Mouse (Mus musculus): ENCODE results near the gene Dnajc24. TPM values are rescaled to one million over a fixed set of nuclear protein-coding genes. Genes with fewer than 3 reads are reported as not detected.

Dnajc24 gene
- 23.3 and 25.2 TPM in 2 replicates for polyA plus RNA-seq (2014; fragmentation: Nextera tagmentation; extraction: Ambion mirVana)

DNA sequence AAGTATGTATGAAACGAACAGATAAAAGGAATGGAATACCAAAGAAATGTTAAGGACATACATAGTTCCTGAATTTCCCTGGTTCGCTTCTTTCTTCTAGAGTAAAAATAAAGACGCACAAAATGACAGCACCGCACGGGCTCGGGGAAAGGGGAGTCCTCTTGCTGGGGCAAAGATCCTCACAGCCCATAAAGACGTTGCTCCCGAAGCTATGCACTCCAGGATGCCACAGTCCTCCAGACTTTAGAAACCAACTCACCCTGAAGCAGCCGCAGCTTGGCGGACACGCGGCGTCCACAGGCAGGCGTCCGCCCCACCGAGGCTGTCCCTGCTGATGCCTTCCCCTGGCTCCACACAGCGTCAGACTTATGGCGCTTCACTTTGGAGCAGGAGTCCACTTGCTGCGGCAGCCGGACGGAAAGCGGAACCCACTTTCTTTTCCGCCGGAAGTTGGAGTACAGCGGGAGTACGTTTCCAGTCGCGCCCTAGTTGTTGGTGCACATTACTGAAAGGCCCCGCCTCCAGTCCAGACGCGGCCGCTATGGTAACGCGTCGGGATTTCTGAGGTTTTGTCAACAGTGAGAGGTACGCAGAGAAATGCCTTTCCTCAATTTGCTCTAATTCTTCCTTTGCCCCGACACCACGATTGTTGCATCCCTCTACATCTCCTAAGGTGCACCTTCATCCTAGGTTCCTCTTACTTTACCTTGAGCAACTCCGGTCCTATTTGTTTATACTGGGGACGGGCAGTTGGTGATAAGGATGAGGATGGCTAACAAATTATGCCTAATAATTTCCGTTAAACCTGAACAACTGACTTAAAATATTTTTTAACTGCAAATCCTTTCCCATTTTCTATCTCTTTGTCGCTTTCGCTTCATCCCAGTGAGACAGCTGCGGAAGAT, at the start of gene Dnajc24:
TSS of gene Dnajc24 (minus strand) at position 715 of the 905 bp plus-strand sequence.
- Histone ChIP-seq H3K4me1 (replicated peaks; ENCODE audit: control insufficient read depth, insufficient read depth, low read length) (peaks cover 11% of the 10 kb centered on the region), H3K9ac (peak within 1 kb of the TSS; percentile 83), H3K36me3 (replicated peaks; ENCODE audit: control insufficient read depth, insufficient read depth) (no peaks in the 10 kb centered on the region; the same call in 1 of the 2 replicates), H3K4me3 (replicated peaks; ENCODE audit: low read length) (peak within 1 kb of the TSS; percentile 71), H3K27ac (peak within 1 kb of the TSS; percentile 68), H3K9me3 (ENCODE audit: control insufficient read depth, low read length) (no peaks in the 10 kb centered on the region), H3K27me3 (ENCODE audit: control insufficient read depth, insufficient read depth, low read length) (peaks cover 2% of the 10 kb centered on the region; the same call in 1 of the 2 replicates), H3K4me2 (replicated peaks) (peak within 1 kb of the TSS; percentile 58)
- peak; percentile 98 for ATAC-seq (ENCODE audit: low FRiP score)
- DNase-seq (ENCODE audit: low spot score), result peak; percentile 95
- WGBS, result 3% methylated on average over 44 of the region's 44 CpGs

DNA sequence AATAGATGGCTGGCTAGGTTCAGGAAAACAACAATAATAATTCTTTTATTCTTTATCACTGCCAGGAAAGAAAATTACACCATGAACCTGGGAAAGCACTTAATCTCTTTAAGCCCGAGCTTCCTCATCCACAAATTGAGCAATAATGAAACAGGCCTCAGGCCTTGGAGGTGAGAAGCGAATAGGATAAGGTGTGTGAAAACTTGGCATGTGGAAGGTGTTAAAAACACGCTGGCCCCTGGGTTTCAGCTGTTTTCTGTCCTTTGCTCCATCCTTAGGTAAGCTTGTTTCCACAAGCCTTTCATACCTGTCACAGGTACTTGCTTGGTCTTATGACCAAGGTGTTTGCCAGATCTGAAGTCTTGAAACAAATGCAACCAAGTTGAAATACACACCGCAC, 43.3 kb upstream of the Dnajc24 start:
- H3K4me1 ChIP-seq (replicated peaks; ENCODE audit: control insufficient read depth, insufficient read depth, low read length), result no peaks in the 10 kb centered on the region
- no peaks in the 10 kb centered on the region for H3K36me3 ChIP-seq (replicated peaks; ENCODE audit: control insufficient read depth, insufficient read depth)
- no peak overlapping the region for H3K4me3 ChIP-seq (replicated peaks; ENCODE audit: low read length)
- H3K9ac ChIP-seq, result no peak overlapping the region
- no peak overlapping the region for H3K27ac ChIP-seq
- no peak overlapping the region for H3K4me2 ChIP-seq (replicated peaks)
- H3K9me3 ChIP-seq (ENCODE audit: control insufficient read depth, low read length), result no peaks in the 10 kb centered on the region
- no peaks in the 10 kb centered on the region; the same call in 1 of the 2 replicates for H3K27me3 ChIP-seq (ENCODE audit: control insufficient read depth, insufficient read depth, low read length)
- ATAC-seq (ENCODE audit: low FRiP score) (no peak), DNase-seq (ENCODE audit: low spot score) (no peak)
- 87% methylated on average over 4 of the region's 4 CpGs for WGBS

DNA sequence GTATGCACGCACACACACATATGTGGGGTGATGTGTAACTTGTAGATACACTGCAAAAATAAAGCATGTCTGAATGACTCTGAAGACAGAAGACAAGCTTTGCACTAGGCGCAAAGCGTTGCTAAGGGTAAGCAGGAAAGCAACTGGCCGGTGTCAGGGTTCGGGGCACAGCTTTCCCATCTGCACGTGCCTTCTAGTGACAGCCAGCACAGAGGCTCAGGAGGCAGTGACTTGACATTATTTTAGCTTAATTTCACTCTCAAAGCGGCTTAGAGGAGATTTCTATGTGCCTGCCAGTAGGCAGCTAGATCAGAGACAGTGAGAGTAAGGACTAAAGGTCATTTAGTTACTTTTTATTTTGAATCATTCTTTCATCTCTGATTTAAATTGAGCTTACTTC, 39.1 kb upstream of the Dnajc24 start:
- H3K9ac ChIP-seq, result no peak overlapping the region
- H3K27ac ChIP-seq, result no peak overlapping the region
- no peaks in the 10 kb centered on the region for H3K9me3 ChIP-seq (ENCODE audit: control insufficient read depth, low read length)
- no peaks in the 10 kb centered on the region for H3K4me1 ChIP-seq (replicated peaks; ENCODE audit: control insufficient read depth, insufficient read depth, low read length)
- H3K4me3 ChIP-seq (replicated peaks; ENCODE audit: low read length), result no peak overlapping the region
- no peak for DNase-seq (ENCODE audit: low spot score)
- no peaks in the 10 kb centered on the region; the same call in 1 of the 2 replicates for H3K27me3 ChIP-seq (ENCODE audit: control insufficient read depth, insufficient read depth, low read length)
- H3K36me3 ChIP-seq (replicated peaks; ENCODE audit: control insufficient read depth, insufficient read depth), result no peaks in the 10 kb centered on the region
- ATAC-seq (ENCODE audit: low FRiP score), result no peak
- 49% methylated on average over 7 of the region's 7 CpGs for WGBS
- H3K4me2 ChIP-seq (replicated peaks), result no peak overlapping the region

DNA sequence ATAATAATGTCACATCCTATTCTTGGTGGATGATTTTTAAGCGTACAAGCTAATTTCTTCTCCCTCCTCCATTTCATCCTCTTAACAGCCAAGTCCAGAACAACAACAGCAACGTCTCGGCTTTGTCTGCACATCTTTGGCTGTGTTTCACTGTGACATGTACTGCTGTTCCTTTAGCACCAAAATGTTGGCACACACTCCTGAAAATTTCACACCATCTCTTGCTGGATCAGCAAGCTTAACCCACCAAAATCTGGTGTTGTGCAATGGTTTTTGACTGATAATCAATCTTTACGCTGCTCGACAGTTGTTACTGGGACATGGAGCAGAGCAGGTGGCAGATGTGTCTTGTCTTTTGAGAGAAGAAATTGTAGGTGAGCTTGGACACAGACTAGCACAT, 38.6 kb upstream of the Dnajc24 start:
- H3K9me3 ChIP-seq (ENCODE audit: control insufficient read depth, low read length), result no peaks in the 10 kb centered on the region
- no peak overlapping the region for H3K4me3 ChIP-seq (replicated peaks; ENCODE audit: low read length)
- ATAC-seq (ENCODE audit: low FRiP score) (no peak), DNase-seq (ENCODE audit: low spot score) (no peak)
- no peaks in the 10 kb centered on the region for H3K4me1 ChIP-seq (replicated peaks; ENCODE audit: control insufficient read depth, insufficient read depth, low read length)
- no peak overlapping the region for H3K4me2 ChIP-seq (replicated peaks)
- H3K36me3 ChIP-seq (replicated peaks; ENCODE audit: control insufficient read depth, insufficient read depth), result no peaks in the 10 kb centered on the region
- no peak overlapping the region for H3K9ac ChIP-seq
- H3K27me3 ChIP-seq (ENCODE audit: control insufficient read depth, insufficient read depth, low read length), result no peaks in the 10 kb centered on the region; the same call in 1 of the 2 replicates
- no peak overlapping the region for H3K27ac ChIP-seq
- WGBS, result 61% methylated on average over 5 of the region's 5 CpGs

DNA sequence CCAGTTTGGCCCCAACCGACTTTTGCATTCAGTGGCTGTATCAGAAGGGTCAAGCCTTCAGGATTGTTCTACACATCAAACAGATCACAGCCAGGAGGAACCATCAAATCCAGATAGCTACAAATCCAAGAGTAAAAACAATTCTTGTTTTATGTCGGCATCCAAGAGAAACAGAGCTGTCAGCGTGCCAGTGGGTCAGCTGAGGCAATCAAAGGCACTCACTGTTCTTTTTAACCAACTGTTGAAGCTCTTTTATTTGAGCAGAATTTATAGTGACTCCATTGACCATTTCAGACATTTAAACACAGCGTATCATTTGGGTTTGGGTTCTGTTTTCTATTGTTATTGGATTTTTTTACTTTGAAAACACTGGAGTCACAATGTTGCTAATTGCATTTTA, 34.9 kb upstream of the Dnajc24 start:
- no peak overlapping the region for H3K4me3 ChIP-seq (replicated peaks; ENCODE audit: low read length)
- WGBS, result 39% methylated on average over 4 of the region's 4 CpGs
- H3K27me3 ChIP-seq (ENCODE audit: control insufficient read depth, insufficient read depth, low read length), result no peaks in the 10 kb centered on the region; the same call in 1 of the 2 replicates
- DNase-seq (ENCODE audit: low spot score), result no peak
- no peak for ATAC-seq (ENCODE audit: low FRiP score)
- H3K4me1 ChIP-seq (replicated peaks; ENCODE audit: control insufficient read depth, insufficient read depth, low read length), result no peaks in the 10 kb centered on the region
- H3K9me3 ChIP-seq (ENCODE audit: control insufficient read depth, low read length), result no peaks in the 10 kb centered on the region
- no peak overlapping the region for H3K4me2 ChIP-seq (replicated peaks)
- no peak overlapping the region for H3K27ac ChIP-seq
- H3K36me3 ChIP-seq (replicated peaks; ENCODE audit: control insufficient read depth, insufficient read depth), result no peaks in the 10 kb centered on the region
- H3K9ac ChIP-seq, result no peak overlapping the region

DNA sequence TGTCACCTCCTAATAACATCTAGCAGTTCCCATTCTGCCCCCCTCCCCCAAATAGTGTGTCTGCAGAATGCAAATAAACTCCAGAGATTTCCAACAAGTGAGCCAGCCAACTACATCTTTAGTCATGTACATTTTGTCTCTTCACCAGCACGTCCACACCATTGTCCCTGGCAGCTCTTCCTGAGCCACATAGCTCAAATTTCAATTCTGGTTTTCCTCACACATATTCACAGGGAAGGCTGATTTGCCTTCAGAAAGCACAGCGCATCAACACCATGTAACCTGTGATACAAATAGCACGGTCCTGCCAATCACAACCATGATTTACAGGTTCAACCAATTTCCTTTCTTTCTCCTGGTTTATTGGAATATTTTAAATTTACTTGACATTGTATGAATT, 21.5 kb upstream of the Dnajc24 start:
- Histone ChIP-seq H3K4me3 (replicated peaks; ENCODE audit: low read length) (no peak overlapping the region), H3K9me3 (ENCODE audit: control insufficient read depth, low read length) (no peaks in the 10 kb centered on the region), H3K27ac (no peak overlapping the region), H3K36me3 (replicated peaks; ENCODE audit: control insufficient read depth, insufficient read depth) (no peaks in the 10 kb centered on the region), H3K4me2 (replicated peaks) (no peak overlapping the region), H3K4me1 (replicated peaks; ENCODE audit: control insufficient read depth, insufficient read depth, low read length) (no peaks in the 10 kb centered on the region), H3K27me3 (ENCODE audit: control insufficient read depth, insufficient read depth, low read length) (no peaks in the 10 kb centered on the region), H3K9ac (no peak overlapping the region)
- 78% methylated on average over 3 of the region's 3 CpGs for WGBS
- ATAC-seq (ENCODE audit: low FRiP score) (no peak), DNase-seq (ENCODE audit: low spot score) (no peak)

DNA sequence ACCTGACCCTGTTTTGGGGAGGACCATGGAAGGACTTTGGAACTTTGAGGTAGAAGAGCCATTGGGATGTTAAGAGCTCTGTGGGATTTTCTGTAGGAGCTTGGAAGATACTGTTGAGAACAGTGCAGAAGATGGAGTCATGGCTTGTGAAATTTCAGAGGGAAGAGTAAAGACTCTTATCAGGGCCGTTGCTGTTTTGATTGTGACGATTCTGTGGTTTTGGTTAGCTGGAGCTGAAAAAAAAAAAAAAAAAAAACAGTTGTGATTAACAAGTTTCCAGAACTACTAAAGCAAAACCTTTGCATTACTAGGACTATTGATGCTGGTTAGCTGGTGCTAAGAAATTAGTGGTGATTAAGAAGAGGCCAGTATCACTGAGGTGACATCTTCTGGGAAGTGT, 5.1 kb upstream of the Dnajc24 start:
- no peak overlapping the region for H3K4me2 ChIP-seq (replicated peaks)
- DNase-seq (ENCODE audit: low spot score), result no peak
- H3K4me1 ChIP-seq (replicated peaks; ENCODE audit: control insufficient read depth, insufficient read depth, low read length), result no peaks in the 10 kb centered on the region
- peaks cover 2% of the 10 kb centered on the region; the same call in 1 of the 2 replicates for H3K27me3 ChIP-seq (ENCODE audit: control insufficient read depth, insufficient read depth, low read length)
- H3K4me3 ChIP-seq (replicated peaks; ENCODE audit: low read length), result no peak overlapping the region
- H3K27ac ChIP-seq, result no peak overlapping the region
- no peak for ATAC-seq (ENCODE audit: low FRiP score)
- no peaks in the 10 kb centered on the region for H3K36me3 ChIP-seq (replicated peaks; ENCODE audit: control insufficient read depth, insufficient read depth)
- 82% methylated on average over 2 of the region's 2 CpGs for WGBS
- no peak overlapping the region for H3K9ac ChIP-seq
- no peaks in the 10 kb centered on the region for H3K9me3 ChIP-seq (ENCODE audit: control insufficient read depth, low read length)

DNA sequence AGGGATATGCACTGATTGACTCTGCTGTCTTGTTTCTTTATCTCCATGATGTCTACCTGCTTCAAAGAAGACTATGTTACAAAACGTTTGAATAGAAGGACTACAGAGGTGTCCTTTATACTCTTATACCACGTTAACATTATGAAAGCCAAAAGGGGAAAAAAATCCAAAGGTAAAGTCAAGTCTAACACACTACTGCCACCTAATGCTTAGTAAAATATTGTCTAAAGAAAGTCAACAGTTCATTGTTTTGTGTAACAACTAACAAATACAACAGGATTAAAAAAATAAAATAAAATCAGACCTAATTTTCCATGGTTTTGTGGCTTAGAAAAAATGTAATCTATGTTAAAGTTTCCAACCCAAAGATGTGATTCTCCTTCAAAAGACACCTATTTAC, 15.3 kb downstream of the Dnajc24 start:
- no peak overlapping the region for H3K9ac ChIP-seq
- no peak overlapping the region for H3K27ac ChIP-seq
- H3K4me2 ChIP-seq (replicated peaks), result no peak overlapping the region
- no peaks in the 10 kb centered on the region for H3K27me3 ChIP-seq (ENCODE audit: control insufficient read depth, insufficient read depth, low read length)
- H3K4me1 ChIP-seq (replicated peaks; ENCODE audit: control insufficient read depth, insufficient read depth, low read length), result no peaks in the 10 kb centered on the region
- WGBS, result 36% methylated on average over 2 of the region's 2 CpGs
- H3K4me3 ChIP-seq (replicated peaks; ENCODE audit: low read length), result no peak overlapping the region
- peaks cover 6% of the 10 kb centered on the region; the same call in 1 of the 2 replicates for H3K9me3 ChIP-seq (ENCODE audit: control insufficient read depth, low read length)
- no peaks in the 10 kb centered on the region for H3K36me3 ChIP-seq (replicated peaks; ENCODE audit: control insufficient read depth, insufficient read depth)
- no peak for ATAC-seq (ENCODE audit: low FRiP score)
- DNase-seq (ENCODE audit: low spot score), result peak; percentile 33

DNA sequence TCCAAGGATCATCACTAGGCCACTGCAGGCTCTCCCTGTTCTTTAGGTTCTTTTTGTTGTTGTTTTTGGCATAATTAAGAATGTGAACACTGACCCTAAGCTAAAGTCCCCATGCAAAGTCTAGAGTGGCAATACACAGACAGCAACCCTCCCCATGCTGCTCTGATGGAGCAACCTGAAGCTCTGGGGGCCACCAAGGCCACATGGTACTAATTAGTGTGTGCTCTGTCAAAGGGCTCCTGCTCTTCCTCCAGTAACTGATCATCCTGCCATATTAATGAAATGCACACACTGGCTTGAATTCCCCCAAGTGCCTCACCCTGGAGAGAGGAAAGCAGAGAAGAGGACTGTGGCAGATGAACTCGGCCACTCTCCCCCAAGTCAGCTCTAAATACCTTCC, 16.2 kb downstream of the Dnajc24 start:
- no peak overlapping the region for H3K9ac ChIP-seq
- peaks cover 6% of the 10 kb centered on the region; the same call in 1 of the 2 replicates for H3K9me3 ChIP-seq (ENCODE audit: control insufficient read depth, low read length)
- no peaks in the 10 kb centered on the region for H3K27me3 ChIP-seq (ENCODE audit: control insufficient read depth, insufficient read depth, low read length)
- no peaks in the 10 kb centered on the region for H3K36me3 ChIP-seq (replicated peaks; ENCODE audit: control insufficient read depth, insufficient read depth)
- DNase-seq (ENCODE audit: low spot score) (no peak), ATAC-seq (ENCODE audit: low FRiP score) (no peak)
- no peak overlapping the region for H3K4me3 ChIP-seq (replicated peaks; ENCODE audit: low read length)
- no peak overlapping the region for H3K27ac ChIP-seq
- WGBS, result 30% methylated on average over 1 of the region's 1 CpGs
- no peaks in the 10 kb centered on the region for H3K4me1 ChIP-seq (replicated peaks; ENCODE audit: control insufficient read depth, insufficient read depth, low read length)
- H3K4me2 ChIP-seq (replicated peaks), result no peak overlapping the region

Data from hindbrain, embryonic 14.5 days (tissue).